Mouse (Mus musculus) testis, adult 2 months (tissue): ENCODE data around the gene Ccdc103. TPM values are rescaled to one million over a fixed set of nuclear protein-coding genes. Genes with fewer than 3 reads are reported as not detected.
A peak's percentile ranks its signal among the peaks of the same experiment; 100 is the strongest.

Experiments used
- H3K27ac ChIP-seq: fragments of 200-500 bp; 2 replicates; pipeline ENCODE4 v1.5.1; 2012; ENCODE audit warnings: low read depth, low read length; ENCODE audit not compliant: control insufficient read depth, insufficient read depth
- H3K27me3 ChIP-seq: fragments of 200-500 bp; 2 replicates; pipeline ENCODE4 v1.6.1; 2012; ENCODE audit warnings: mild to moderate bottlenecking, low read length, moderate library complexity; ENCODE audit not compliant: control insufficient read depth, insufficient read depth
- H3K36me3 ChIP-seq: fragments of 200-500 bp; 2 replicates; pipeline ENCODE4 v1.6.1; 2012; ENCODE audit warnings: mild to moderate bottlenecking, low read length; ENCODE audit not compliant: control insufficient read depth, insufficient read depth
- H3K4me1 ChIP-seq: fragments of 200-500 bp; 2 replicates; pipeline ENCODE4 v1.6.1; 2012; ENCODE audit warnings: low read length; ENCODE audit not compliant: control insufficient read depth, insufficient read depth
- H3K4me3 ChIP-seq: fragments of 200-500 bp; 2 replicates; pipeline ENCODE4 v1.5.1; 2012; ENCODE audit warnings: low read depth, mild to moderate bottlenecking, low read length, moderate library complexity, mixed read lengths; ENCODE audit not compliant: control insufficient read depth
- CTCF ChIP-seq: fragments of 200-500 bp; IDR thresholded peaks from 2 replicates; pipeline ENCODE4 v1.5.1; 2012; ENCODE audit warnings: low read depth, mild to moderate bottlenecking, inconsistent platforms, low read length, moderate library complexity; ENCODE audit not compliant: control insufficient read depth, insufficient read depth, insufficient replicate concordance
- POLR2A ChIP-seq: fragments of 200-500 bp; IDR thresholded peaks from 2 replicates; pipeline ENCODE4 v1.6.1; 2012; ENCODE audit warnings: low read depth, mild to moderate bottlenecking, inconsistent platforms, low read length, moderate library complexity; ENCODE audit not compliant: control insufficient read depth
- polyA plus RNA-seq: library from polyadenylated mRNA; depleted of rRNA; stranded (reverse); fragments of >200 nt; gene quantifications from 2 replicates; pipeline ENCODE4 v1.2.3, GENCODE M21; 2012

The Ccdc103 gene
- polyA plus RNA-seq, 1 experiment: 19.8 TPM

- Histone ChIP-seq H3K36me3 (peaks cover 8% of the 10 kb centered on the region), H3K4me1 (no peaks in the 10 kb centered on the region), H3K4me3 (no peak overlapping the region), H3K27me3 (no peaks in the 10 kb centered on the region), H3K27ac (peak overlapping the region; percentile 28; the same call in 1 of the 2 replicates)
- TF ChIP-seq CTCF (no peak), POLR2A (no peak)
Observed at GRCm38 (mm10) chr11:102838616-102839150, 42.3 kb upstream of the Ccdc103 start.

- Histone ChIP-seq H3K4me3 (no peak overlapping the region), H3K4me1 (no peaks in the 10 kb centered on the region), H3K36me3 (peaks cover 8% of the 10 kb centered on the region), H3K27me3 (no peaks in the 10 kb centered on the region), H3K27ac (no peak overlapping the region)
- TF ChIP-seq POLR2A: no peak
- TF ChIP-seq CTCF: no peak
Observed at GRCm38 (mm10) chr11:102845926-102846325, 35.1 kb upstream of the Ccdc103 start.

GRCm38 (mm10) chr11:102851883-102852282 lies 29.1 kb upstream of the Ccdc103 start:
- Histone ChIP-seq H3K27ac (no peak overlapping the region), H3K4me1 (no peaks in the 10 kb centered on the region), H3K4me3 (no peak overlapping the region), H3K27me3 (no peaks in the 10 kb centered on the region), H3K36me3 (peaks cover 8% of the 10 kb centered on the region)
- peak; percentile 36; the same call in 1 of the 2 replicates for TF ChIP-seq CTCF
- TF ChIP-seq POLR2A: no peak

GRCm38 (mm10) chr11:102853760-102854159 lies 27.2 kb upstream of the Ccdc103 start:
- no peaks in the 10 kb centered on the region for H3K4me1 ChIP-seq
- no peak overlapping the region for H3K27ac ChIP-seq
- H3K36me3 ChIP-seq: peaks cover 4% of the 10 kb centered on the region
- no peaks in the 10 kb centered on the region for H3K27me3 ChIP-seq
- TF ChIP-seq CTCF (no peak; the same call in 1 of the 2 replicates), POLR2A (no peak)
- H3K4me3 ChIP-seq: no peak overlapping the region

- no peak overlapping the region for H3K27ac ChIP-seq
- TF ChIP-seq POLR2A (no peak), CTCF (no peak)
- H3K36me3 ChIP-seq: peaks cover 2% of the 10 kb centered on the region
- no peak overlapping the region for H3K4me3 ChIP-seq
- no peaks in the 10 kb centered on the region for H3K4me1 ChIP-seq
- no peaks in the 10 kb centered on the region for H3K27me3 ChIP-seq
Observed at GRCm38 (mm10) chr11:102855941-102856340, 25.1 kb upstream of the Ccdc103 start.

- Histone ChIP-seq H3K4me3 (no peak overlapping the region), H3K27me3 (no peaks in the 10 kb centered on the region), H3K27ac (no peak overlapping the region), H3K4me1 (no peaks in the 10 kb centered on the region), H3K36me3 (peaks cover 3% of the 10 kb centered on the region; the same call in 1 of the 2 replicates)
- TF ChIP-seq CTCF (no peak), POLR2A (no peak)
Observed at GRCm38 (mm10) chr11:102858951-102859350, 22.1 kb upstream of the Ccdc103 start.

- Histone ChIP-seq H3K27me3 (no peaks in the 10 kb centered on the region), H3K4me3 (no peak overlapping the region), H3K27ac (no peak overlapping the region), H3K36me3 (peaks cover 3% of the 10 kb centered on the region; the same call in 1 of the 2 replicates), H3K4me1 (no peaks in the 10 kb centered on the region)
- no peak for TF ChIP-seq CTCF
- no peak for TF ChIP-seq POLR2A
Observed at GRCm38 (mm10) chr11:102859933-102860332, 21.1 kb upstream of the Ccdc103 start.
